Mouse (Mus musculus) monocyte, adult 5-6 weeks (primary cell): ENCODE measurements at regions not wholly inside any gene's neighbourhood (a gene's known extent, or its start where the extent isn't known, plus 50 kb on each side); places are given as distances from the start of the nearest gene placed in this dataset.
"Not testable (repeated sequence)": the region's sequence is repeated elsewhere in the genome, so short reads cannot be mapped to it uniquely, and the experiment has no call there.

ENCODE experiments used
- ATAC-seq: fragments of 153-309, 156-312 bp; replicated peaks from 2 replicates; pipeline ENCODE4 v1.8.0; 2017; ENCODE audit warnings: mild to moderate bottlenecking; ENCODE audit not compliant: low TSS enrichment, insufficient number of reproducible peaks, severe bottlenecking, poor library complexity, low FRiP score

GRCm38 (mm10) chr15:44851346-44852064 lies 4717.3 kb downstream of the 9330182O14Rik start:
- ATAC-seq, result no peak

GRCm38 (mm10) chr15:44857080-44857479 lies 4722.9 kb downstream of the 9330182O14Rik start:
- ATAC-seq, result no peak

- ATAC-seq, result no peak
These were observed 4725.2 kb downstream of the 9330182O14Rik start for GRCm38 (mm10) chr15:44859369-44859768.

GRCm38 (mm10) chr15:44860204-44860806 lies 4726.1 kb downstream of the 9330182O14Rik start:
- ATAC-seq, result no peak

DNA sequence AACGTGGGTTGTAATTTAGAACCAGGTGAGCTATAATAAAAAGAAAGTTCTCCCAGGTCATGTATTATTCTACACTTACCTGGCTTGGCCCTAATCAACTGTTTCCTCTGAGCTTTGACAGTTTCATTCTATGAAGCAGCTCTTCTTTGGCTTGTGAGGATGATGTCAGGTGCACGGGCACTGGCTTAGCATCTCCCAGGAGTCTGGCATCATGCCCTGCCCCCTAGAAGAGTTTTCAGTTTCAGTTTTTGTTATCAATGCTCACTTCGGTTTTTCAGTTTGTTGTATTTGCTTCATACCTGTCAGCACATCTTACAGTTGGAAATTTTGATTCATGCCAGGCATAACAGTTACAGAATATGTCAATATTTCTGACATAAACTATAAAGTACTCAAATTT lies 4734.4 kb downstream of the 9330182O14Rik start:
- ATAC-seq, result no peak

DNA sequence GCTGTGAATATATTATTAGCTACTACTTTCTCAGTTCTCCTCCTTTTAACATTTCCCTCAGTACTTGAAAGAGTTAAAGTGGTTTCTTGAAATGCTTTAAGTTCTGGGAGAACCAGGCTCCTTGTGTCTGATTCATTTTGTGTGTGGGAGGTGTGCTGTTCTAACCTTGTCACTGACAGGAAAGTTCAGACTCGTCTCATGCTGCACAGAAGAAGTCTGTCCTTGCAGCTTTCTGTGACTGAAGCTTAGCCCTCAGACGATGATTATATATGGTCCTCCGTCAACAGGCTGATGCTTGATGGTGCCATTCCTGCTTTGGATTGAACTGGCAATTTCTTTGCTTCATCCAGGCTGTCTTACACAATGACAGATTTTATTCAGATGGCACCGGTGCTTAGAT lies 4734.9 kb downstream of the 9330182O14Rik start:
- no peak for ATAC-seq

- ATAC-seq, result no peak
These were observed 4735.5 kb downstream of the 9330182O14Rik start for GRCm38 (mm10) chr15:44869672-44870071.

DNA sequence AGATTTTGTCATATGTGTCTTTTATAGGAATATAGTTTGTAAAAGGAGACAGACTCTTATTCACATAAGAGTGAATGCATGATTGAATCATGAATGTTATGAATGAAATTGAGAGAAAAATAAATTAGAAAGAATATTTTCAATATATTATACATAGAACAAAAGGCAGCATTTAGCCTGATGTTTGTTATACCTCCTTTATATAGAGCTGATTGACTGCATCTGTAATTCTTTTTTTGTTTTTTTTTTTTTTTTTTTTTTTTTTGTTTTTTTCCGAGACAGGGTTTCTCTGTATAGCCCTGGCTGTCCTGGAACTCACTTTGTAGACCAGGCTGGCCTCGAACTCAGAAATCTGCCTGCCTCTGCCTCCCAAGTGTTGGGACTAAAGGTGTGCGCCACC lies 4736.8 kb downstream of the 9330182O14Rik start:
- ATAC-seq, result not testable (repeated sequence)

- no peak for ATAC-seq
These were observed 4748.1 kb downstream of the 9330182O14Rik start for GRCm38 (mm10) chr15:44882219-44882618.

- ATAC-seq, result no peak
These were observed 4757.4 kb downstream of the 9330182O14Rik start for GRCm38 (mm10) chr15:44891544-44891943.

GRCm38 (mm10) chr15:44896220-44896619 lies 4762.1 kb downstream of the 9330182O14Rik start:
- ATAC-seq, result no peak

GRCm38 (mm10) chr15:44897572-44897971 lies 4763.4 kb downstream of the 9330182O14Rik start:
- no peak for ATAC-seq

DNA sequence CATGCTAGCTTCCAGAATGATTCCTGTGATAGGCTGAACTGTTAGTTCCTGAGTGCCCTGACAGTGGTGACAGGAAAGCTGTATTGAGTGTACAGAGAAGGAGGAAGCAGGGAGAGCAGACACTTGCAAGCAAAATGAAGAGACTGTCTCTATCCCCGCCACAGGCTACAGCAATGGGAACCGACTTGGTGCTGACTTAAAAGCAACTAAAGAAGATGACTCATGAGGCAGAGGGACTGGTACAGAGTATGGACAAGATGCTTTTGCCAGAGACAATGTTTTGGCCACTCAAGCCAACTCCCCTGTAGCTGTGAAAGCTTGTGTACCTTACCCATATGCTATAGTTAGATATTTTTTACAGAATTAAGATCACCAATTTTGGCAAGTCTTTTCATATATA lies 4773.0 kb downstream of the 9330182O14Rik start:
- ATAC-seq, result no peak

- ATAC-seq, result no peak
These were observed 4779.3 kb downstream of the 9330182O14Rik start for GRCm38 (mm10) chr15:44913434-44913833.

- ATAC-seq, result no peak
These were observed 4780.8 kb downstream of the 9330182O14Rik start for GRCm38 (mm10) chr15:44915005-44915404.

DNA sequence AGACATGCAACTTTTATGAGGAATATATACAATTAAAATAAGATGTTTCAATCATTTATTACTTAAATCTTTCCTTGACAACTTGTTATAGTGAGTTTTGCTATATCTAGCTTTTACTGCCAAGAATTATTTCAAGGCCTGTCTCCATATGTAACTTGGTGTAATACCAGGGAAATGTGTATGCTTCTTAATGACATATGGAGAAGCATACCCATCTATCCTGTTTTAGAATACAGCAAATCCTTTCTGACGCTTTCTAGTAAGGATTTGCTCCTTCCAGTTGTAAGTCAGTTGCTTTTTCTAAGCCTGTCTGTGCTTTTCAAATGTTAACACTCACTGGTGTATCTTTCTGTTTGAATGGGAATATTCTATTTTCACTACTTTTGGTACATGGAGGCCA lies 4782.3 kb downstream of the 9330182O14Rik start:
- no peak for ATAC-seq

DNA sequence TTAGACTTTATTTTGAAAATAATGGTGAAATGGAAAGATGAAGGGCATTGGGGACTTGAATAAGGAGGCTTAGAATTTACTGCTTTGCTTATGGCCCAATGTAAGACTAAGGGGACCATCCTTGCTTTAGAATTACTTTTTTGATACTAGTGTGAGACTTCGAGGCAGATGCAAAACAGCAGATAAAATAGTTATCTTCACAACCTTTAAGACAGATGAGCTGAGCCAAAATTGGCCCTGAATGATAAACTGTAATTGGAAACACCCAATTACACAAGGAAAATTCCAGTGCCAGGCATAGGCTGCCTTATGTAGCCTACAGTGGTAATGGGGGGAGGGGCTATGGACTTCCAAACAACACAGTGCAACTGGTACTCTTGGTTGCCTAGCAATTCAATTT lies 4790.5 kb downstream of the 9330182O14Rik start:
- ATAC-seq, result no peak

GRCm38 (mm10) chr15:44927058-44927457 lies 4792.9 kb downstream of the 9330182O14Rik start:
- ATAC-seq, result no peak

DNA sequence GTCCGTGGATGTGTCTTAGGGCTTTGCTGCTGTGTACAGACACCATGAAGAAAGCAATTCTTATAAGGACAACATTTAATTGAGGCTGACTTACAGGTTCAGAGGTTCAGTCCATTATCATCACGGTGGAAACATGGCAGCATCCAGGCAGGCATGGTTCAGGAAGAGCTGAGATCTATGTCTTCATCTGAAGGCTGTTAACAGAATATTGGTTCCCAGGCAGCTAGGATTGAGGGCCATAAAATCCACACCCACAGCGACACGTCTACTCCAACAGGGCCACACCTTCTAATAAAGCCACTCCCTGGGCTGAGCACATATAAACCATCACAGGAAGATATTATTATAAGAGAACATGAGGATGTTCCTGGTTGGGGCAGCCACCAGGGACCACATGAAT lies 4814.5 kb downstream of the 9330182O14Rik start:
- ATAC-seq, result no peak

DNA sequence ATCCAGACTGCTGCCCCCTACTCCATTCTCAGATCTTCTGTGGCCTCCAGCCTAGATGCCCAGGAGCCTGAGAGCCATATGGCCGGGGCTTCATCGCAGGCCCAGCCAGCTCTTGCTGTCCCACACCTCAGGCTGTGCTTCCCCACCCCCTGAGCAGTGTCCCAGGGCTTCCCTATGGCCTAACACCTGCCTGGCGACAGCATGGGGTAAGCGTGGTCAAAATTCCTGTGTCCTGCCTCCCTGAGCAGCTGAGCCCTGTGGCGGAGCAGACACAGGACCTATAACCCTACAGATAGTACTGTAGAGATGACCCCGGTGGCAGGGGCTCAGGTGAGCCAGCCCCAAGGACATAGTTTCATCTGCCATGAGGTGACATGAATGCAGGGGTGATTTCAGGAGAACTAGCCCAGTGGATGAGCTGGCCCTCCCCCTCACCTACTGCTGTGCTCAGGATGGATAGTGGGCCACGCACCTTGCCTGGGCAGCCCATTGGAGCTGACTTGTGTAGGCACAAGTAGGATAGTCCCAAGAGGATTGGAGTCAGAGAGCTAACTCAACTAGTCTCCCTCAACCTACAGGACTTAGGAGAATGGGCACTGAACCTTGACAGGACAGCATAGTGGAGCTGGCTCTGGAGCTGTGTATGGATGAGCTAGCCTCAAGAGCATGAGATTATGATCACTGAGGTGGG lies 4816.9 kb downstream of the 9330182O14Rik start:
- ATAC-seq, result 0 out of 2 replicates have a peak, but pooled peaks have one; percentile 35
